Mouse (Mus musculus) urinary bladder, postnatal 4 days (tissue): ENCODE results near the gene Iqcd.

Experiments
- DNase-seq, 2 experiments: peaks; one replicate each; pipeline ENCODE4 v3.0.0; 2021 to 2022; ENCODE audit warnings: low spot score in 2 of 2

The Iqcd gene

GRCm38 (mm10) chr5:120627515-120628300 is 38.9 kb downstream of the Iqcd start:
- no peak for DNase-seq

GRCm38 (mm10) chr5:120628624-120629023 is 39.8 kb downstream of the Iqcd start:
- DNase-seq: no peak

GRCm38 (mm10) chr5:120631128-120631527 is 42.3 kb downstream of the Iqcd start:
- DNase-seq: no peak

- DNase-seq: no peak
Measured at GRCm38 (mm10) chr5:120631892-120632291, 43.1 kb downstream of the Iqcd start.

GRCm38 (mm10) chr5:120634131-120634530 is 45.3 kb downstream of the Iqcd start, which contains the start of gene Cfap73:
TSS of gene Cfap73 (minus strand) at chr5:120634235.
- DNase-seq: no peak

- no peak for DNase-seq
Measured at GRCm38 (mm10) chr5:120634860-120635259, 46.0 kb downstream of the Iqcd start.

GRCm38 (mm10) chr5:120635633-120636032 is 46.8 kb downstream of the Iqcd start:
- no peak for DNase-seq

GRCm38 (mm10) chr5:120640094-120640493 is 51.3 kb downstream of the Iqcd start:
- no peak for DNase-seq

- DNase-seq: no peak
Measured at GRCm38 (mm10) chr5:120643365-120644085, 54.7 kb downstream of the Iqcd start.

GRCm38 (mm10) chr5:120644227-120644626 is 55.4 kb downstream of the Iqcd start:
- no peak for DNase-seq

- no peak for DNase-seq
Measured at GRCm38 (mm10) chr5:120645851-120646250, 57.0 kb downstream of the Iqcd start.

- DNase-seq: no peak
Measured at GRCm38 (mm10) chr5:120647361-120647760, 58.5 kb downstream of the Iqcd start.

GRCm38 (mm10) chr5:120647814-120648491 is 59.1 kb downstream of the Iqcd start:
- no peak for DNase-seq

GRCm38 (mm10) chr5:120648569-120649373 is 60.0 kb downstream of the Iqcd start, which contains the start of gene Rasal1:
TSS of gene Rasal1 (plus strand) at chr5:120648812.
- no peak for DNase-seq

- DNase-seq: no peak
Measured at GRCm38 (mm10) chr5:120649374-120649933, 60.6 kb downstream of the Iqcd start.

- DNase-seq: no peak
Measured at GRCm38 (mm10) chr5:120649938-120650337, 61.1 kb downstream of the Iqcd start.

- DNase-seq: no peak
Measured at GRCm38 (mm10) chr5:120651230-120651629, 62.4 kb downstream of the Iqcd start.

GRCm38 (mm10) chr5:120652915-120653701 is 64.3 kb downstream of the Iqcd start:
- no peak for DNase-seq

GRCm38 (mm10) chr5:120653873-120654272 is 65.1 kb downstream of the Iqcd start:
- no peak for DNase-seq

- DNase-seq: no peak
Measured at GRCm38 (mm10) chr5:120656281-120656751, 67.5 kb downstream of the Iqcd start.
